Mouse (Mus musculus) left cerebral cortex, postnatal 25 days (tissue): ENCODE measurements around the gene Capn15. TPM values are rescaled to one million over a fixed set of nuclear protein-coding genes. Genes with fewer than 3 reads are reported as not detected.

ENCODE experiments used
- DNase-seq, 2 experiments: peaks; one replicate each; pipeline ENCODE4 v3.0.0; 2022; ENCODE audit warnings: low spot score in 2 of 2, mixed read lengths in 1 of 2
- intact Hi-C: fragments of 180-260 bp; cut with DNase I; formaldehyde crosslinking; loops from one replicate; pipeline ENCODE4 v1.15.1; 2025
- total RNA-seq, 2 experiments: library from RNA; stranded (reverse); gene quantifications; 2 replicates each; pipeline ENCODE4 v1.2.3; 2021

The Capn15 gene
- total RNA-seq, 2 experiments from 2014 or later, result 47.0 to 51.6 TPM

DNA sequence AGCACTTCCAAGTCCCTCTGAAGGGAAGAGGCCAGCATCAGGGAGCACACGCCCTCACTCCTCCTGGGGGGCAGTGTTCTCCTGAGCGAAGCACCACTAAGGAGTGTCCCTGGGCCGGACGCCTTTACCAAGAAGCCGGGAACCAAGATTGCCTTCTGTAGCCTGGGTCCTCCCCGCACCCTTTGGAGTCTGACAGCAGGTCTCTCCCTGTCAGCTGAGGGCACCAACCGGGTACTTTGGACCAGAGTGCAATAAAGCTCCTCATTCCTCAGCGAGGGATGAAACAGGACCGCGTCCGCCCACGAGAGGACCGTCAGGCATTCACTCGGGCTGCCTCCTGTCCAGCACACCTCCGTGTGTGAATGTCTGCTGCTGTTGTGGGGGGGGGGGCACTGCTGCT lies 19.1 kb upstream of the Capn15 start:
- intact Hi-C loops, result no loop called here

DNA sequence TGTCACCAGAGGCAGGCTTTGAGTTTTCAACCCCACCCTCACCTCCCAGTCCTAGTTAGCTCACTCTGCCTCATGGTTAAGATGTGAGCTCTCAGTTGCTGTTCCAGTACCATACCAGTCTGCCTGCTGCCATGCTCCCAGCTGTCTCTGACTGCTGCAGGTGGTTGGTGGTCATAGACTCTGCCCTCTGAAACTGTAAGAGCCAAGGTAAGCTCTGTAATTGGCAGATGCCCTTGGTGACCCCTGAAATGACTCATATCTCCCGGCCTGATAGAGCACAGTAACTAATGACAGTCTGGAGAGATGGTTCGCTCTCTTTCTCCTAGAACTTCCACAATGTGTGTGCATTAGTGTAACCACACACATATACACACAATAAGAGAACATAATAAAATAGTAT lies 18.3 kb upstream of the Capn15 start:
- intact Hi-C loops, result no loop called here
- no peak for DNase-seq

More for the DNA sequence above, 19.1 kb upstream of the Capn15 start:
- DNase-seq, result no peak

DNA sequence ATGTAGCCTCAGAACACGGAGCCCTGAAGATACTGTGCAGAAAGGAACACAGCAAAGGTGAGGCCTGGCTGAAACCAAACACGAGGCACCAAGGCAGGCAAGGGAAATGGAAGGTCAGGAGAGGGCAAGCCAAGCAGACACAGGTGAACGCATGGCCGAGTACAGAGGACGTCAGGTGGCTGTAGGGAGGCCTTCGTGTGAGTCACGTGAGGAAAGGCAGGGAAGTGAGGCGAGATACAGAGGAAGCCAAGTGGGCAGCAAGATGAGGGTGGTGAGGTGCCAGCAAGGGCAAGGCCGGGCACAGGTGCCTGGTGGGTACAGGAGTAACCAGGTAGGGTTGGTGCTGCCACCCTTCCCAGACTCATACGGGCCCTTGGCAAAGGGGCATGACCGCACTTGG lies 12.8 kb upstream of the Capn15 start:
- intact Hi-C loops, result no loop called here
- DNase-seq, result no peak

- intact Hi-C loops, result no loop called here
- DNase-seq, result no peak
Observed at GRCm38 (mm10) chr17:25993489-25993888, 7.9 kb upstream of the Capn15 start.

GRCm38 (mm10) chr17:25992274-25992673 lies 6.7 kb upstream of the Capn15 start:
- intact Hi-C loops, result no loop called here

GRCm38 (mm10) chr17:25990331-25990730 lies 4.7 kb upstream of the Capn15 start:
- no peak for DNase-seq
- intact Hi-C loops, result no loop called here

More at GRCm38 (mm10) chr17:25992274-25992673, 6.7 kb upstream of the Capn15 start:
- no peak for DNase-seq

- DNase-seq, result peak in 1 of 2 experiments; percentile 21
- intact Hi-C loops, result loop anchor here (2.0 to 5.0 kb wide), 2 partner anchors 66 to 92 kb away; partner anchors contain the start of gene Rab40c
Observed at GRCm38 (mm10) chr17:25984556-25985305, 865 bp downstream of the Capn15 start.

DNA sequence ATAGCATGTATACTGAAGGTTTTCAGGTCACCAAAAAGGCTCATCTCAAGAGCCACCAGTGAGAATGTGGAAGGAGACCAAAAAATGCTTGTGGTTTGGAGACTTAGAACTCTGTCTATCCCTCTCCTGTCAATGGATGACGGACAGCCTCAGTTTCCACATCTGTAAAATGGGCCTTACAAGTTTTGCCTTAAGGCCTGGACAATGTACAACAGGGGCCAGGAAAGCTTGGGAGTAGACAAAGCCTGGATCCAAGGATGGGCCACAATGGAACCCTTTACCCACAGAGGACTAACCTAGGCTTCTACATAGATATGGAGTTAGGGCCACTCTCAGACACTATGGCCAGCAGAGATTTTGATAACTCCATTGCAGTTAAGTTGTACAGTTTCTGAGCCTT lies 1.5 kb downstream of the Capn15 start:
- intact Hi-C loops, result loop anchor here (2.0 to 5.0 kb wide), 2 partner anchors 65 to 92 kb away; partner anchors contain the start of gene Rab40c
- no peak for DNase-seq

GRCm38 (mm10) chr17:25982913-25983312 lies 2.7 kb downstream of the Capn15 start:
- no peak for DNase-seq
- intact Hi-C loops, result loop anchor here (5.0 kb wide), 1 partner anchor 91 kb away; no protein-coding TSS in a partner anchor

DNA sequence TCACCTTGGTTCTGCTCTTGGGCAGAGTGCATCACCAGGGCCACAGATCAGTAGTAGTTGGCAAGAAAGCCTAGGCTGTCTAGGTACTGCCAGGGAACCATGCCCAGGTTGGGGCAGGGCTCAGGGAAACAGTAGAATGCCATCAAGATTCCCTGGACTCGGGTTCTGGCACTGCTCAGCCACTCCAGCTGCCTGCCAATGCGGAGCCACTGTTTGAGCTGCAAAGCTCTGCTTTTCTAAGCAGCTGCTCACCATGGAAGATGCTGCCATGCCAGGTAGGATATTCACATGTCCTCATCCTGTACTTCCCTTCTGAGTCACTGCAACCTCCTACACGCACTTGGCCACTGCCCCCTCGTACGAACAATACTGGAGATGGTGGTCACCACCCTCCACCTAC lies 4.7 kb downstream of the Capn15 start:
- intact Hi-C loops, result loop anchor here (5.0 kb wide), 1 partner anchor 89 kb away; no protein-coding TSS in a partner anchor
- DNase-seq, result peak in 1 of 2 experiments; percentile 75

DNA sequence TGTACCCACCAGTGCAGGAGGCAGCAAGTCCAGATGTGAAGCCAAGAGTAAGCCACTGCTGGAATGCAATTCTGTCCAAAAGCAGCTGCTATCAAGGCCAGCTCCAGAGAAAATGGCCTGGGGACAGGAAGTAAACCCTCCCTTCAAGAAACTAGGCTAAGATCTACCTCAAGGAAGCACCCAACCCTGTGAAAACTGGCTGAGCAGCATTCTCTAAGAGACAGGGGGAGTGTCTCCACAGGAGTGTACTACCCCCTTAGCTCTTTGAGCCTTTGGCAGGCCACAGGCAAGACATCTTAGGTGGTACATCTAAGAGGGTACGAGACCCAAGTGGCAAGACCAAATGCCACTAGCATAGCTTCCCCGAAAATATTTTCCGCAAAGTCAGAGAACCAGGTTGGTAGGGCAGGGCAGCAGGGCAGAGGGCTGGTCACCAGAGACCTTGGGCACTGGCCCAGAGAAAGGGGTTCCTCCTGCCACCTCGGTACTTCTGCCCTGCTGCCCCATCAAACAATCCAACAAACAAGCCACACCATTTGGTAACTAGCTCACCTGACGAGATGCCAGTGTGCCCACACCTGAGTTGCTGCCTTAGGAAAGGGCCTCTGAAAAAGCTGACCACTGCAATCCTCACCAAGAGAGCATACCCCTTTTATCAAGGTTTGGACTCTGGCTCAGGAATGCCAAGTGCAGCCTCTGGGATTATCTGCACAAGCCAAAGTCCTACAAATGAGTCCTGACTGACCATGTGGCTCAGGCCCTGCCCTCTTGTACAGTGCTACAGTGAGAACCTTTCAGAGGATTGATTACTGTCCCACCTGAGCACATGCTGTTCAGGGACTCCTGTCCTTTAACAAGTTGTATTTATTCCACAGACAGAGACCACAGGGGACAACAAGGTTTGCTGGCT lies 5.5 kb downstream of the Capn15 start:
- intact Hi-C loops, result loop anchor here (5.0 kb wide), 1 partner anchor 88 kb away; no protein-coding TSS in a partner anchor
- DNase-seq, result no peak

DNA sequence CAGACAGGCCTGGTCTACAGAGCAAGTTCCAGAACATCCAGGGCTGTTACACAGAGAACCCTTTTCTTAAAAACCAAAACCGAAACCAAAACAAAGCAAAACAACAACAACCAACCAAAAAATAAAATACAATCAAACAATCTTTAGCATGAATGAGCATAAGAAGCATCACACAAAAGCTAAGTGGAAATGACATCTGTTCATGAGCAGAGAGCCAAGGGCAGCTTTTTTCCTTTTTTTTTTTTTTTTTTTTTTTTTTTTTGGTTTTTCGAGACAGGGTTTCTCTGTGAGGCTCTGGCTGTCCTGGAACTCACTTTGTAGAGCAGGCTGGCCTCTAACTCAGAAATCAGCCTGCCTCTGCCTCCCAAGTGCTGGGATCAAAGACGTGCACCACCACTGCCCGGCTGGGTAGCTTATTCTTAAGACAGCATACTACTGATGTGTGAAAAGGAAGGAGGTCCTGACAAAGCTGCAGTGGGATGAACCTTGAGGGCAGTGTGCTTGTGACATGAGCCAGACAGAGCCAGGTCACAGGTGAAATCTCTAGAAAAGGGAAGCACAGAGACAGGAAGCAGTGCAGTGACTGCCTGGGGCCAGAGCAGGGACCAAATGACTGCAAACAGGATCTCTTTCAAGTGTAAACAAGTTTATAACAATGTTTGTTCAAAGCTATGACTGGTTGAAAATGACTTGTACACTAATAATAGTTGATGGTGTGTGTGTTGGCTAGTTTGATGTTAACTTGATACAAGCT lies 14.5 kb downstream of the Capn15 start:
- no peak for DNase-seq
- intact Hi-C loops, result no loop called here

DNA sequence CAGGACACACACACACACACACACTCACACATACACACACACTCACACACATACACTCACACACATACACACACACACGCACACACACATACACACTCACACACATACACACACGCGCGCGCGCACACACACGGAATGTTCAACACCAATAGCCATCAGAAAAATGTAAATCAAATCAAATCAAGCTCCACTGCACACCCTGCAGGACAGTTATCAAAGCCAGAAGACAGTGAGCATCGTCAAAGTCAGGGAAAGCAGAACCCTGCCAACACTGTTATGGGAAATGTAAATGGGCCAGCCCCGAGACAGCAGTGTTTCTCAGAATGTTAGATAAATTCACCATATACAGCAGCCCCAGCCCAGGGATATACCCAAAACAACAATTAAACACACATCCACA lies 15.1 kb downstream of the Capn15 start:
- intact Hi-C loops, result no loop called here
- no peak for DNase-seq

GRCm38 (mm10) chr17:25968176-25968575 lies 17.4 kb downstream of the Capn15 start:
- intact Hi-C loops, result no loop called here

GRCm38 (mm10) chr17:25967652-25968051 lies 17.9 kb downstream of the Capn15 start:
- no peak for DNase-seq
- intact Hi-C loops, result no loop called here

More at GRCm38 (mm10) chr17:25968176-25968575, 17.4 kb downstream of the Capn15 start:
- DNase-seq, result no peak

GRCm38 (mm10) chr17:25964271-25964670 lies 21.3 kb downstream of the Capn15 start:
- DNase-seq, result no peak
- intact Hi-C loops, result no loop called here

DNA sequence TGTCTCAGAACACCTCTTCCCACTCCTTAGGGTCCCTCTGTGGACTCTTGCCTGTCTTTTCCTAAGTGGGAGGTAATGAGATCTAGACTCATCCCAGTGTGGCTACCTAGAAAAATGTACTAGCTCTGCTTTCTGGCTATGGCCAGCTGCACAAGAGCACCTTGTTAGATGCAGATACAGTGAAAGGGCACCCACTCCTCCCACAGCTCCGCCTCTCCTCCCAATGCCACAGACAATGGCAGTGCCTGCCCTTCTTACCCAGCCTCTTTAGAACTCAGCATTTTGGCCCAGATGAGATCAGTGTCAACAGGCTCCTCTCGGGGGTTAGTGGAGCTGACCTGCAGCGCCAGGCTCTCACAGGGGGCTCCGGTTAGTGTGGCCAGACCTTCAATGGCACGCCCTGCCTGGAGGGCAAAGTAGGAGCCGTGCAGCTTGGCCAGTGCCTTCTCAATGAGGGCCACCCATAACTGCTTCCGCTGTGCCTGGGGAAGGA lies 23.1 kb downstream of the Capn15 start:
- no peak for DNase-seq
- intact Hi-C loops, result no loop called here

DNA sequence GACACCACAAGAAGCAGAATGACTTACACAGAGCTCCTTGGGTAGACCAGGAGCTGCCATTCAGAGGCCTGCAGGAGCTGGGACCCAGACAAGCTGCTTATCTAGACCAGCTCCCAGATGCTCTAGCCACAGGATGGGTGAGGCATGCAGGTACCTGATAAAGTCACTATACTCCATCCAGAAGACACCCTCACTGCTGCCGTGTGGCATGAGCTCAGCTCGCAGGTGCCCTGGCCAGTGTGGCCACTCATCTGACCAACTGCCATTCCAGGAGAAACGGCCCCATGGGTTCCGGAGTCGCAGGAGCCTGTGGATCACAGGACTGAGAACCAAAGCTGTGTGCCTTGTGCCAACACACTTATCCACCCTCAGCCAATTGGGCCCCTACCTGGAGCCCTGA lies 24.0 kb downstream of the Capn15 start:
- DNase-seq, result no peak
- intact Hi-C loops, result no loop called here
